Mouse (Mus musculus) lung, postnatal 0 days (tissue): Measurements from ENCODE around the gene Adk. TPM values are rescaled to one million over a fixed set of nuclear protein-coding genes. Genes with fewer than 3 reads are reported as not detected.
A peak's percentile ranks its signal among the peaks of the same experiment; 100 is the strongest.

Experiments
- ATAC-seq: fragments of 200-750 bp; cut with Nextera tagmentation; 2 replicates; pipeline ENCODE4 v1.8.0; 2017; ENCODE audit warnings: moderate library complexity
- DNase-seq: peaks from one replicate; pipeline ENCODE4 v3.0.0-alpha.2; 2016; ENCODE audit warnings: low spot score
- H3K27ac ChIP-seq: fragments of 300-500 bp; sonication (generic); 2 replicates; pipeline ENCODE4 v1.5.1; 2014; ENCODE audit warnings: antibody characterized with exemption, mild to moderate bottlenecking, low read length, mixed read lengths
- H3K27me3 ChIP-seq: fragments of 300-500 bp; sonication (generic); replicated peaks from 2 replicates; pipeline ENCODE4 v1.6.1; 2014; ENCODE audit warnings: low read length, mixed read lengths; ENCODE audit not compliant: insufficient read depth
- H3K36me3 ChIP-seq: fragments of 300-500 bp; sonication (generic); 2 replicates; pipeline ENCODE4 v1.6.1; 2014; ENCODE audit warnings: low read length, mixed read lengths; ENCODE audit not compliant: insufficient read depth
- H3K4me1 ChIP-seq: fragments of 300-500 bp; sonication (generic); 2 replicates; pipeline ENCODE4 v1.6.1; 2014; ENCODE audit warnings: antibody characterized with exemption, low read depth, low read length, mixed read lengths; ENCODE audit not compliant: insufficient read depth
- H3K4me2 ChIP-seq: fragments of 300-500 bp; sonication (generic); replicated peaks from 2 replicates; pipeline ENCODE4 v1.6.1; 2014; ENCODE audit warnings: low read depth, mild to moderate bottlenecking, low read length, moderate library complexity, mixed read lengths
- H3K4me3 ChIP-seq: fragments of 300-500 bp; sonication (generic); 2 replicates; pipeline ENCODE4 v1.5.1; 2014; ENCODE audit warnings: low read depth, low read length
- H3K9ac ChIP-seq: fragments of 300-500 bp; sonication (generic); replicated peaks from 2 replicates; pipeline ENCODE4 v1.6.1; 2014; ENCODE audit warnings: low read depth, mild to moderate bottlenecking
- H3K9me3 ChIP-seq: fragments of 300-500 bp; sonication (generic); 2 replicates; pipeline ENCODE4 v1.6.1; 2016; ENCODE audit warnings: low read length, mixed read lengths
- CTCF ChIP-seq: IDR thresholded peaks from 2 replicates; pipeline ENCODE4 v1.5.1; 2016; ENCODE audit warnings: antibody characterized with exemption, mild to moderate bottlenecking
- EP300 ChIP-seq: IDR thresholded peaks from 2 replicates; pipeline ENCODE4 v1.6.1; 2016; ENCODE audit warnings: antibody characterized with exemption, mild to moderate bottlenecking, control low read depth
- WGBS: fragments of 180-500 bp; shearing (Covaris S2); extraction: QIAGEN DNeasy Blood & Tissue Kit; methylation state at CpG from one replicate; pipeline ENCODE4 v1.1.7; 2014; 5-methylcytosine and 5-hydroxymethylcytosine counted together
- polyA plus RNA-seq: library from polyadenylated mRNA; unstranded; fragments of >200 nt; fragmentation: Nextera tagmentation; extraction: Ambion mirVana; gene quantifications from 2 replicates; pipeline ENCODE4 v1.2.1, GENCODE M21; 2015

Adk gene
- polyA plus RNA-seq, 1 experiment from 2014 or later, result 238 TPM

DNA sequence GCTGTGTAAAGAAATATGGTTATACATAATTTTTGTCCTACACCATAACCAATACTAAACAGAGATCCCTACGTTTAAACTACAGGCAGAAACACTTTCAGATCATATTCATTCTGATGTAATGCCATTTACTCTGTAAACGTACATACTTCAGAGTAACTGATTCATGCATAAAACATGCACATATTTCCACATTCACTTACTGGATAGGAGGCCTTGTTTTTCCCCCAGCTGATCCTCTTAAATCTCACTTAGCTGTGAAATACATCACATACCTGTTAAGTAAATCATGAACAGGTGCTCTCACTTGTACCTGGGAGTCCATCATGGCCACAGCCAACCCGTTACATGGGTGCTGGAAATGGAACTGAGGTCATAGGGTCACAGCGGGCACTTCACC lies 285.6 kb downstream of the Adk start:
- ATAC-seq (peak; percentile 47; the same call in 1 of the 2 replicates), DNase-seq (peak; percentile 54)
- no peak overlapping the region for H3K27ac ChIP-seq

DNA sequence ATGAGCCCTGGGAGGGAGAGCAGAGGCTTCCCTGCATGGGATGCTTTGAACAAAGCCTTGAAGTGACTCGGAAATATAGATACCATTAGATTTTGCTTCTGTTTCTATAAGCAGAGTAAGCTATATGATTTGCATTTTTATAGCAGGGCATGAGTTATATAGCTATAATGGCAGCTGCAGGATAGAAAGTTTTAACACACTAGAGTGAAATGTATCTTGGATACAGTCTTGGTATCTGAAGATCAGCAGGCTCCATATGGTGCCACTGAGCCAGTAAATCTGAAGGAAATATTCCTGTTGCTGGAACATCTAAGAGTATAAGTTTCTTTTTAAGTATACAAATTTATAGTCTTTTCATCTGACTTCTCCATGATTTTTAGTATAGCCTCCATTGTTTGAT lies 288.8 kb downstream of the Adk start:
- ATAC-seq (no peak), DNase-seq (no peak)
- Histone ChIP-seq H3K4me2 (no peak overlapping the region), H3K4me3 (no peak overlapping the region), H3K27ac (no peak overlapping the region), H3K4me1 (no peaks in the 10 kb centered on the region), H3K36me3 (no peaks in the 10 kb centered on the region), H3K9ac (no peak overlapping the region), H3K27me3 (no peaks in the 10 kb centered on the region), H3K9me3 (no peaks in the 10 kb centered on the region)
- TF ChIP-seq CTCF, result no peak
- TF ChIP-seq EP300, result no peak
- 89% methylated on average over 1 of the region's 1 CpGs for WGBS

More for the DNA sequence above, 285.6 kb downstream of the Adk start:
- Histone ChIP-seq H3K4me2 (no peak overlapping the region), H3K4me1 (no peaks in the 10 kb centered on the region), H3K36me3 (no peaks in the 10 kb centered on the region), H3K27me3 (no peaks in the 10 kb centered on the region), H3K9ac (no peak overlapping the region), H3K4me3 (no peak overlapping the region), H3K9me3 (no peaks in the 10 kb centered on the region)
- no peak for TF ChIP-seq CTCF
- peak; percentile 52; the same call in 1 of the 2 replicates for TF ChIP-seq EP300
- whole genome bisulfite sequencing, result 63% methylated on average over 4 of the region's 4 CpGs

- H3K4me3 ChIP-seq, result no peak overlapping the region
- no peaks in the 10 kb centered on the region for H3K27me3 ChIP-seq
- no peaks in the 10 kb centered on the region for H3K36me3 ChIP-seq
- H3K9me3 ChIP-seq, result no peaks in the 10 kb centered on the region
- H3K27ac ChIP-seq, result no peak overlapping the region
- WGBS, result 89% methylated on average over 3 of the region's 3 CpGs
- DNase-seq, result no peak
- no peak for ATAC-seq
- H3K4me2 ChIP-seq, result no peak overlapping the region
- no peaks in the 10 kb centered on the region for H3K4me1 ChIP-seq
- no peak overlapping the region for H3K9ac ChIP-seq
- TF ChIP-seq CTCF (no peak), EP300 (no peak)
These were observed 290.6 kb downstream of the Adk start for GRCm38 (mm10) chr14:21342984-21343383.

- no peak overlapping the region for H3K4me2 ChIP-seq
- H3K36me3 ChIP-seq, result no peaks in the 10 kb centered on the region
- H3K9ac ChIP-seq, result no peak overlapping the region
- DNase-seq (no peak), ATAC-seq (no peak)
- no peaks in the 10 kb centered on the region; the same call in 1 of the 2 replicates for H3K4me1 ChIP-seq
- H3K4me3 ChIP-seq, result no peak overlapping the region
- no peaks in the 10 kb centered on the region for H3K9me3 ChIP-seq
- WGBS, result 93% methylated on average over 6 of the region's 6 CpGs
- no peak overlapping the region for H3K27ac ChIP-seq
- TF ChIP-seq CTCF (no peak), EP300 (no peak)
- H3K27me3 ChIP-seq, result no peaks in the 10 kb centered on the region
These were observed 292.5 kb downstream of the Adk start for GRCm38 (mm10) chr14:21344896-21345295.

GRCm38 (mm10) chr14:21348611-21349260 lies 296.4 kb downstream of the Adk start:
- Histone ChIP-seq H3K4me2 (no peak overlapping the region), H3K9me3 (no peaks in the 10 kb centered on the region), H3K36me3 (no peaks in the 10 kb centered on the region), H3K4me3 (no peak overlapping the region), H3K27me3 (no peaks in the 10 kb centered on the region), H3K27ac (no peak overlapping the region), H3K4me1 (no peaks in the 10 kb centered on the region; the same call in 1 of the 2 replicates), H3K9ac (no peak overlapping the region)
- WGBS, result 30% methylated on average over 6 of the region's 6 CpGs
- ATAC-seq (peak; percentile 54), DNase-seq (peak; percentile 54)
- TF ChIP-seq CTCF (no peak), EP300 (peak; percentile 30; the same call in 1 of the 2 replicates)

DNA sequence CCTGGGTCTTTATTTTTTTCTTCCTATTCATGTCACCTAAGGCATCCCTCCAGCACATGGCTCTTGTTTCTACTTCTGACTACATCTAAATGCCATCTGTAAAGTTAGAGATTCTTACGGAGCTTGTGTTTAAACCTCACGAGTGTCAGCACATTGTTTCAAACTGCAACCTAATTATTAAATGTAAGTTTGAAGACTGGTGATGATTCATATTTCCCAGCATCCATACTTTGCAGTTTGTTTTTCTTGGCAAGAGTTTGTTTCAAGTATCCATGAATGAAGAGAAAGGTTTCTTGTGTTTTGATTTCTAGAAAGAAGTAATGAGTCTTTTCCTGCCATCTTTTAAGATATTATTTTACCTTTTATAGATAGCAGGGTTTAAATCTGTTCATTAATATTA lies 299.3 kb downstream of the Adk start:
- TF ChIP-seq EP300 (no peak), CTCF (no peak)
- Histone ChIP-seq H3K4me3 (no peak overlapping the region), H3K27ac (no peak overlapping the region), H3K4me2 (no peak overlapping the region), H3K27me3 (no peaks in the 10 kb centered on the region), H3K4me1 (no peaks in the 10 kb centered on the region; the same call in 1 of the 2 replicates), H3K36me3 (no peaks in the 10 kb centered on the region), H3K9ac (no peak overlapping the region), H3K9me3 (no peaks in the 10 kb centered on the region)
- 73% methylated on average over 2 of the region's 2 CpGs for WGBS
- ATAC-seq, result no peak
- DNase-seq, result no peak
